Mouse (Mus musculus): ENCODE data around the gene Ewsr1.

- TF ChIP-seq CTCF (IDR thresholded peaks at IDR 0.05; ENCODE audit: low read depth, low read length) (no peak), POLR2A (IDR thresholded peaks at IDR 0.05; ENCODE audit: extremely low read depth, insufficient read depth, low read length) (no peak)
Measured at GRCm38 (mm10) chr11:5035421-5035820, 63.6 kb downstream of the Ewsr1 start.
